Mouse (Mus musculus): ENCODE data around the gene 9230110F15Rik.
"Not testable (repeated sequence)": the region's sequence is repeated elsewhere in the genome, so short reads cannot be mapped to it uniquely, and the experiment has no call there.

9230110F15Rik gene

DNA sequence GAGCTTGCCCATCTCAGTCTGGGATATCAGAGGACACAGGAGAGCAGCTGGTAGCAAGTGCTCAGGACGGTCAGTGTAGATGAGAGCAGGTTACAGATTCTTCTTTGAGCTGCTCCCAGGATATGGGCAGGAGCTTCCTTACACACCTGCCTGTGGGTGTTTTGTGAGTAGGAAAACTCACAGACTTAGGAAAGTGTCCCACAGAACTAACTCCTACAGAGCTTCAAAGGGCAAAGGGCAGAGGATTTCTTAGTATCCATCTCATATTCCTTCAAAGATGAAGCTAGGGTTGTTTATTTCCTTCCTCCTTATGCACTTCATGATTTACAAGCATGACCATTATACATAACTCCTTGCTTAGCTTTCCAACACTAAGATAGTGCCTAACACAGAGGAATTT lies at the start of gene 9230110F15Rik:
9230110F15Rik (minus strand) TSS at position 101 of the 400 bp plus-strand sequence.
- no peak for DNase-seq

DNA sequence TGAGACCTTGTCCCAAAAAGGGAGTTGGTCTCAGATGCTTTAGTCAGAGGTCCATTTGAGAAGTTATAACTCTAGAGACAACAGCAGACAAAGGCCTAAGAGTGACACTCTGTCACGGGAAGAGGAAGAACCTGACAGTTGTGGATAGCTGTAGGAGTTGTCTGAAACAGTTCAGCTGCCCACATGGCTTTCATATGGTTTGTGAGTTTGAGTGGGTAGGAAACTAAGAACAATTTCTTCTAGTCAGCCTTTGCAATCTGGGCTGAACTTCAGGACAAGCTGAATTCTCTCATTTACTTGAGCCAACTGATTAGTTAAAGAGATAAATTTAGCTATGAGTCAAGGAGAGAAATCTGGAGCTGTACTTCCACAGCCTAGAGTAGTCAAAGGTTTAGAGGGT lies 49.2 kb upstream of the 9230110F15Rik start:
- DNase-seq = not testable (repeated sequence)

DNA sequence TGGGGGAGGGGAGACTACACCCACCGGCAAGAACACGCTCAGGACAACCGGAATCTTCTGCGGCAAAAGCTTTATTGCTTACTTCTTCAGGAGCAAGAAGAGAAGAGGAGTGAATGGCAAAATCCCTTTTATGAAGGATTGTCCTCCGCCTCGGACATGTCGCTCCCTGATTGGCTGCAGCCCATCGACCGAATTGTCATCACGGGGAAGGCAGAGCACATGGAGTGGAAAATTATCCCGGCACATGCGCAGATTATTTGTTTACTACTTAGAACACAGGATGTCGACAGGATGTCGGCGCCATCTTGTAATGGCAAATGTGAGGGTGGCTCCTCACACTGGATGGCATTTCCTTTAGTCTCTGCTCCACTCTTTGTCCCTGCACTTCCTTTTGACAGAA lies 26.1 kb downstream of the 9230110F15Rik start:
- DNase-seq = not testable (repeated sequence)

DNA sequence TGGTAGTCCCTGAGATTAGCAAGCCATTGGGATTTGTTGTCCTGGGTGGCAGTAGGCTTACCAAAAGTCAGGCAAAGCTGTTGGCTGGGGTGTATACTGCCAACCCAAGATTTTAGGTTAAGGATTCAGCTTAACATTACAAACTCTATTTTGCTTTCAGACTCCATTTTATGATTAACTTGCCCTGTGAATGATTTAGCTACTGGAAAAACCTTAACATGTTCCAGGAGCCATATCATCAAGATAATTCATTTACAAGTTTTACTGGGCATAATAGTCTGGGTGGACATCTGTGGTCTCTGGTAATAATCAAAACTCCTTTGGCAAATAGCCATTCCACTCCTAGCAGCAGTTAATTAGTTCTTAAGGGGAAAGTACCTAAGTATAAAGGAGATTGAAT lies 45.8 kb downstream of the 9230110F15Rik start:
- peak in 1 of 2 experiments; percentile 1 for DNase-seq

DNA sequence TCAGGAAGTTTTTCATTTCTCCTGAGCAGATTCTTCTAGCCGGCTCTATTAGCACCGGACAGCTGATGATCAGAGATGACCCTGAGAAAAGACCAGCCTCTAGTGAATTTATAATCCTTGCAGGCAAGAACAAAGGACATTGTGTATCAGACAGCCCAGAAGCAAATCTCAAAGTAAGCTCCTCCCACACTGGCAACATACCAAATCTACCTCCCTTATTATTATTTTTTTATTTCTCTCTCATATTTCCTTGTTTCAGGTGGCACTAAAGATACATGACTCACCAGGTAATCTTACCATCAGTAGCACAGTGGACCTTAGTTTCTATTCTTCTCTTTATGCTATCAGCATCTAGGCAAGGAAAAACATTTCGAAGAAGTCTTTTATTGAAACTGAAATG lies 53.9 kb downstream of the 9230110F15Rik start, which contains the start of the genes Gm27235 and D730048I06Rik:
Gm27235 (minus strand) TSS at position 101 of the 400 bp plus-strand sequence.
D730048I06Rik (minus strand) TSS at position 112 of the 400 bp plus-strand sequence.
- no peak for DNase-seq
